9 mouse cellular contexts compared by ENCODE assay signal in genomic region chr2:128078859-128079258, GRCm38 (mm10). TPM values are rescaled to one million over a fixed set of nuclear protein-coding genes. Genes with fewer than 3 reads are reported as not detected.
A peak's percentile ranks its signal among the peaks of the same experiment; 100 is the strongest.
DNase-seq lines count a peak whose midpoint lies in the region; ATAC-seq and TF ChIP-seq lines count a peak whose summit lies in the region.
"Had no signal": no experiment of that assay in that cellular context is flagged by ENCODE, and none has a peak within 500 bp of the region (broad histone marks: within the 10 kb centered on the region; RNA-seq: fewer than 3 reads in every experiment).

No protein-coding gene starts in this region.

- no peak overlapping the region for H3K27ac ChIP-seq in kidney, adult 2 months (ENCODE audit: insufficient read depth, low read depth, low read length)
- peak overlapping the region; percentile 56 for H3K27ac ChIP-seq in neural tube, embryonic 15.5 days (replicated peaks)
- H3K27ac ChIP-seq: limb, embryonic 12.5 days had no signal

- H3K9ac ChIP-seq in neural tube, embryonic 15.5 days (replicated peaks), result no peak overlapping the region
- H3K9ac ChIP-seq: limb, embryonic 12.5 days had no signal

- TF ChIP-seq CTCF in kidney, adult 2 months (conservative IDR thresholded peaks at IDR 0.05; ENCODE audit: insufficient read depth, insufficient read length, low read depth, low read length), result peak; percentile 76

- no peaks in the 10 kb centered on the region for H3K36me3 ChIP-seq in kidney, adult 2 months (ENCODE audit: control insufficient read depth, insufficient read depth, low read length)
- no peaks in the 10 kb centered on the region for H3K36me3 ChIP-seq in neural tube, embryonic 15.5 days
- H3K36me3 ChIP-seq: limb, embryonic 12.5 days had no signal

- no peak for TF ChIP-seq POLR2A in kidney, adult 2 months (IDR thresholded peaks at IDR 0.05; ENCODE audit: low read depth, low read length)

- 41% methylated on average over 5 of the region's 5 CpGs for WGBS in kidney, adult 2 months
- 36% methylated on average over 5 of the region's 5 CpGs for WGBS in neural tube, embryonic 15.5 days

- H3K4me3 ChIP-seq in kidney, adult 2 months (ENCODE audit: insufficient read depth, low read depth, low read length), result no peak overlapping the region
- H3K4me3 ChIP-seq in neural tube, embryonic 15.5 days (replicated peaks), result no peak overlapping the region
- H3K4me3 ChIP-seq: limb, embryonic 12.5 days had no signal

- no peaks in the 10 kb centered on the region for H3K27me3 ChIP-seq in kidney, adult 2 months (replicated peaks; ENCODE audit: control insufficient read depth, insufficient read depth, low read length)
- H3K27me3 ChIP-seq in neural tube, embryonic 15.5 days (replicated peaks), result 0 out of 2 replicates have a peak, but pooled peaks cover 2% of the 10 kb centered on the region

- no peaks in the 10 kb centered on the region for H3K4me1 ChIP-seq in kidney, adult 2 months (ENCODE audit: control insufficient read depth, insufficient read depth, low read length)
- peaks cover 13% of the 10 kb centered on the region for H3K4me1 ChIP-seq in neural tube, embryonic 15.5 days

- no peaks in the 10 kb centered on the region for H3K9me3 ChIP-seq in neural tube, embryonic 15.5 days (replicated peaks)
- H3K9me3 ChIP-seq: limb, embryonic 12.5 days had no signal

- 0 out of 2 replicates have a peak, but pooled peaks have one; percentile 47 for ATAC-seq in frontal cortex, adult (ENCODE audit: low TSS enrichment)
- ATAC-seq in neural tube, embryonic 15.5 days (ENCODE audit: low FRiP score), result peak; percentile 80; the same call in 1 of the 2 replicates
- ATAC-seq in monocyte, adult 5-6 weeks (replicated peaks; ENCODE audit: insufficient number of reproducible peaks, low FRiP score, low TSS enrichment, poor library complexity, severe bottlenecking), result no peak

- DNase-seq in frontal cortex, postnatal 10 days (ENCODE audit: low spot score in 2 of 2), result no peak
- DNase-seq in 3T3-L1 (ENCODE audit: low read depth, low spot score), result peak; percentile 42
- DNase-seq in brain, embryonic 18.5 days (ENCODE audit: low read depth, low spot score), result peak; percentile 18
- peak; percentile 59 for DNase-seq in kidney, adult 2 months
- no peak for DNase-seq in spleen, postnatal 10 days (ENCODE audit: low spot score in 2 of 2)

- H3K4me2 ChIP-seq in neural tube, embryonic 15.5 days, result peak overlapping the region; percentile 32
- H3K4me2 ChIP-seq: limb, embryonic 12.5 days had no signal

RNA-seq across cellular contexts. Expression of gene Bcl2l11, which starts 47.0 kb away (rescaled TPM):
- 7.1 and 7.8 TPM in 2 replicates for polyA plus RNA-seq in kidney, adult 2 months (2012; rRNA removed)
- polyA plus RNA-seq in neural tube, embryonic 15.5 days (2015; fragmentation: Nextera tagmentation; extraction: Ambion mirVana), result 10.1 and 11.8 TPM in 2 replicates
- 90.2 to 120 TPM (median 105 TPM) in 3 replicates for total RNA-seq in monocyte, adult 5-6 weeks (2017)

Comparison
In these comparisons a context has a peak if more than half of its experiments do, and no peak if none do; other contexts are left out.
1. DNase-seq: peak in 3T3-L1 (single experiment), brain, embryonic 18.5 days (single experiment) and kidney, adult 2 months (single experiment); none in frontal cortex, postnatal 10 days (0 of 2) and spleen, postnatal 10 days (0 of 2).